Mouse (Mus musculus) liver, adult 2 months (tissue): ENCODE results near the gene Aif1l. TPM values are rescaled to one million over a fixed set of nuclear protein-coding genes. Genes with fewer than 3 reads are reported as not detected.

Source experiments
- DNase-seq: peaks from one replicate; pipeline ENCODE4 v3.0.0-alpha.2; 2011; ENCODE audit warnings: low read depth, low spot score; ENCODE audit errors: extremely low read depth
- H3K27ac ChIP-seq: fragments of 200-500 bp; replicated peaks from 2 replicates; pipeline ENCODE4 v1.5.1; 2012; ENCODE audit warnings: low read depth, mild to moderate bottlenecking, control low read depth, inconsistent platforms, low read length; ENCODE audit not compliant: insufficient read depth
- H3K27me3 ChIP-seq: fragments of 200-500 bp; 2 replicates; pipeline ENCODE4 v1.6.1; 2012; ENCODE audit warnings: mild to moderate bottlenecking, moderate library complexity, low read length, inconsistent platforms; ENCODE audit not compliant: control insufficient read depth, insufficient read depth
- H3K36me3 ChIP-seq: fragments of 200-500 bp; 2 replicates; pipeline ENCODE4 v1.6.1; 2012; ENCODE audit warnings: low read length, inconsistent platforms; ENCODE audit not compliant: control insufficient read depth, insufficient read depth
- H3K4me1 ChIP-seq: fragments of 200-500 bp; 2 replicates; pipeline ENCODE4 v1.6.1; 2011; ENCODE audit warnings: low read length; ENCODE audit not compliant: control insufficient read depth, insufficient read depth
- H3K4me3 ChIP-seq: fragments of 200-500 bp; 2 replicates; pipeline ENCODE4 v1.5.1; 2011; ENCODE audit warnings: low read depth, mild to moderate bottlenecking, control low read depth, low read length, moderate library complexity; ENCODE audit not compliant: insufficient read depth
- H3K79me2 ChIP-seq: fragments of 200-500 bp; 2 replicates; pipeline ENCODE4 v1.6.1; 2012; ENCODE audit warnings: inconsistent platforms, mild to moderate bottlenecking, low read length, moderate library complexity; ENCODE audit not compliant: control insufficient read depth, insufficient read depth
- H3K9ac ChIP-seq: fragments of 200-500 bp; 2 replicates; pipeline ENCODE4 v1.6.1; 2012; ENCODE audit warnings: low read depth, mild to moderate bottlenecking, control low read depth, inconsistent platforms, low read length
- CTCF ChIP-seq: fragments of 200-500 bp; IDR thresholded peaks from 2 replicates; pipeline ENCODE4 v1.5.1; 2011; ENCODE audit warnings: low read depth, low read length, control low read depth
- POLR2A ChIP-seq: fragments of 200-500 bp; IDR thresholded peaks from 2 replicates; pipeline ENCODE4 v1.6.1; 2011; ENCODE audit warnings: low read length, control low read depth; ENCODE audit not compliant: insufficient read depth; ENCODE audit errors: extremely low read depth
- WGBS: fragments of 180-500 bp; shearing (Covaris S2); methylation state at CpG from one replicate; pipeline ENCODE4 v1.1.7; 2018; 5-methylcytosine and 5-hydroxymethylcytosine counted together
- polyA plus RNA-seq: library from polyadenylated mRNA; depleted of rRNA; stranded (reverse); fragments of >200 nt; gene quantifications from 2 replicates; pipeline ENCODE4 v1.2.3, GENCODE M21; 2012; rRNA removed
- total RNA-seq: library from RNA; depleted of rRNA; stranded (reverse); fragments of >200 nt; gene quantifications from 2 replicates; pipeline ENCODE4 v1.2.3, GENCODE M21; 2014; rRNA removed

Gene Aif1l
- total and polyA plus RNA-seq, 2 experiments = 0.16 to 0.18 TPM

DNA sequence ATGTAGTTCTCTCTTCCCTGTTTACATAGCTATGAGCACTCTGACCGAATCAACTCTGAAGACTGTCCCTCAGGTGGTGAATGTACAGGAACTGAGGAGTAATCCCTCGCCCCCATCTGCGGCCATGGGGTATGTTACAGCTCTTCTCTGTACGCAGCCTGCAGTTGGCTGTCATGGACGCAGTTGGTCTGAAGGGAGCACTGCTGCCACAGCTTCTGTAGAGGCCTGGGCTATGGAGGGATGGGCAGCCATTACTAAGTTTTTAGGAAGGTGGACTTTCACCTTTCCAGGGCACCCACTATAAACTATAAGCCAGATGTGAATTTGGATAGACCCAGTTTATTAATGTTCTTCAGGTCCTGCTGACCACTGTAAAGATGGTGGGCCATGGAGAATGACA, 70.3 kb downstream of the Aif1l start:
- H3K9ac ChIP-seq = no peak overlapping the region
- TF ChIP-seq POLR2A (no peak), CTCF (no peak)
- 93% methylated on average over 5 of the region's 5 CpGs for WGBS
- H3K4me3 ChIP-seq = no peak overlapping the region
- H3K4me1 ChIP-seq = no peaks in the 10 kb centered on the region
- H3K36me3 ChIP-seq = peaks cover 42% of the 10 kb centered on the region
- no peak overlapping the region for H3K27ac ChIP-seq
- no peaks in the 10 kb centered on the region for H3K79me2 ChIP-seq
- no peaks in the 10 kb centered on the region for H3K27me3 ChIP-seq
- no peak for DNase-seq

Other genes starting within 250 kb of the Aif1l start
- not detected in 2 replicates for gene Qrfp, start 139.6 kb upstream of the Aif1l start, total RNA-seq
- not detected in 2 replicates for gene Qrfp, start 139.6 kb upstream of the Aif1l start, polyA plus RNA-seq
- gene Fibcd1, start 104.1 kb upstream of the Aif1l start, total RNA-seq = not detected in 2 replicates
- gene Fibcd1, start 104.1 kb upstream of the Aif1l start, polyA plus RNA-seq = not detected in 2 replicates
- gene Lamc3, start 62.8 kb upstream of the Aif1l start, total RNA-seq = 0.67 and 0.83 TPM in 2 replicates
- 0.73 and 0.95 TPM in 2 replicates for gene Lamc3, start 62.8 kb upstream of the Aif1l start, polyA plus RNA-seq
- 5.3 and 7.1 TPM in 2 replicates for gene Nup214, start 24.3 kb downstream of the Aif1l start, total RNA-seq
- 10.2 and 11.5 TPM in 2 replicates for gene Nup214, start 24.3 kb downstream of the Aif1l start, polyA plus RNA-seq
- gene Fam78a, start 134.7 kb downstream of the Aif1l start, total RNA-seq = 0.37 and 0.40 TPM in 2 replicates
- 0.54 and 0.87 TPM in 2 replicates for gene Fam78a, start 134.7 kb downstream of the Aif1l start, polyA plus RNA-seq
- 0.34 and 0.37 TPM in 2 replicates for gene Plpp7, start 145.4 kb downstream of the Aif1l start, total RNA-seq
- gene Plpp7, start 145.4 kb downstream of the Aif1l start, polyA plus RNA-seq = 1.3 and 2.3 TPM in 2 replicates
- 5.5 and 12.5 TPM in 2 replicates for gene Prrc2b, start 200.9 kb downstream of the Aif1l start, total RNA-seq
- 12.1 and 14.7 TPM in 2 replicates for gene Prrc2b, start 200.9 kb downstream of the Aif1l start, polyA plus RNA-seq